Mouse (Mus musculus) MEL (cell line): ENCODE measurements around the gene Kdm5c.
"Not testable (repeated sequence)": the region's sequence is repeated elsewhere in the genome, so short reads cannot be mapped to it uniquely, and the experiment has no call there.

Experiments used
- KAT2A ChIP-seq: conservative IDR thresholded peaks from 2 replicates; pipeline ENCODE4 v1.6.1; 2012; ENCODE audit warnings: low read depth, low read length, improper control_type of control experiment, inconsistent platforms
- POLR2A ChIP-seq, 2 experiments: IDR thresholded peaks; 2 replicates each; pipeline ENCODE4 v1.6.1; 2011 to 2012; ENCODE audit warnings: low read length in 2 of 2, mild to moderate bottlenecking in 2 of 2, control low read depth in 1 of 2, improper control_type of control experiment in 1 of 2, low read depth in 1 of 2, moderate library complexity in 1 of 2; ENCODE audit not compliant: control insufficient read depth in 1 of 2, insufficient read depth in 1 of 2, poor library complexity in 1 of 2
- USF1 ChIP-seq: IDR thresholded peaks from 2 replicates; pipeline ENCODE4 v1.6.1; 2014; ENCODE audit warnings: low read depth, mild to moderate bottlenecking, inconsistent platforms, low read length, improper control_type of control experiment, moderate library complexity
- ZC3H11A ChIP-seq: IDR thresholded peaks from 2 replicates; pipeline ENCODE4 v1.6.1; 2012; ENCODE audit warnings: low read depth, mild to moderate bottlenecking, inconsistent platforms, low read length, improper control_type of control experiment

GRCm38 (mm10) chrX:152243140-152243539 lies 10.3 kb downstream of the Kdm5c start:
- TF ChIP-seq POLR2A (IDR thresholded peaks at IDR 0.05; ENCODE audit: control insufficient read depth in 1 of 2, insufficient read depth in 1 of 2, low read depth in 1 of 2, low read length in 2 of 2, poor library complexity in 1 of 2); USF1; KAT2A; ZC3H11A: not testable (repeated sequence)
